ENCODE assay signal across 16 mouse cellular contexts in genomic region chr9:111237726-111238125, GRCm38 (mm10).
"Had no signal": no experiment of that assay in that cellular context is flagged by ENCODE, and none has a peak within 500 bp of the region (broad histone marks: within the 10 kb centered on the region; RNA-seq: fewer than 3 reads in every experiment).

No protein-coding gene starts in this region.

- DNase-seq: heart, postnatal 10 days; heart, postnatal 14 days; heart, postnatal 36 days; heart, postnatal 4 days; kidney, adult 11 months; kidney, adult 18-20 months; kidney, adult 2 months; kidney, adult 8-10 months; kidney, adult 9 months; kidney, postnatal 10 days; kidney, postnatal 14 days; kidney, postnatal 25 days; kidney, postnatal 36 days; kidney, postnatal 4 days; layer of hippocampus, adult 9-11 months; layer of hippocampus, postnatal 36 days had no signal
